Mouse (Mus musculus): ENCODE results near the gene Clic6.
A peak's percentile ranks its signal among the peaks of the same experiment; 100 is the strongest.

Clic6 gene

DNA sequence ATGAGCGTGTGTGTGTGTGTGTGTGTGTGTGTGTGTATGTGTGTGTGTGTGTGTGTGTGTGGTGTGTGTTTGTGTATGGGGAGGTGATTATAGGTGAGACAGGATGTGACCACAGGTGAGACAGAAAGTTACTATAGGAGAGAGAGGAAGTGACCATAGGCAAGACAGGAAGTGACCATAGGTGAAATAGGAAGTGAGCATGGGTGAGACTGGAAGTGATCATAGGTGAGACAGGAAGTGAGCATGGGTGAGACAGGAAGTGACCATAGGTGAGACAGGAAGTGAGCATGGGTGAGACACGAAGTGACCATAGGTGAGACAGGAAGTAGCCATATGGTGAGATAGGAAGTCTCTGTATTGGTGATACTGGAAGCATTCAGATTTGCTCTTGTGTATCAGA, 49.7 kb downstream of the Clic6 start:
- no peak for DNase-seq

DNA sequence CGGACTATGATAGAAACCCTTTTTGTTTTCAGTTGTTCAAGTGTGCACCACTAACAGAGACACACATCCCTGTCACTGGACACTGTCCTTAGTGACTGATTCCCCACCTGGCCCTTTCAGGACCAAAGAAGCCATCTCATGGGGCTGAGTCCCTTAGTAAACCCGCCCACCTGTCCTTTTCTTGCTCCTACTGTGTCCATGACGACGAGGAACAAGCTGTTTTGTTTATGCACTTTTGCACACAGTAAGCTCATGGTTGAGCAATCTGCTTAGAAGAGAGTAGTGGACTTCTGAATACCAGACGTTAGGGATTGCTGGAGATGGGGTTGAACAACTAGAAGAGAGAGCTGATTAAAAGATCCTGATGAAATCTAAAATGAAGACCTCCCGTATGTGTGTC, 52.8 kb downstream of the Clic6 start:
- DNase-seq, result no peak

- DNase-seq, result no peak
These were observed 58.7 kb downstream of the Clic6 start for GRCm38 (mm10) chr16:92544264-92544663.

GRCm38 (mm10) chr16:92548651-92549050, 63.1 kb downstream of the Clic6 start:
- DNase-seq, result no peak

GRCm38 (mm10) chr16:92551266-92552105, 66.0 kb downstream of the Clic6 start:
- DNase-seq, result no peak

- no peak for DNase-seq
These were observed 66.5 kb downstream of the Clic6 start for GRCm38 (mm10) chr16:92552106-92552382.

DNA sequence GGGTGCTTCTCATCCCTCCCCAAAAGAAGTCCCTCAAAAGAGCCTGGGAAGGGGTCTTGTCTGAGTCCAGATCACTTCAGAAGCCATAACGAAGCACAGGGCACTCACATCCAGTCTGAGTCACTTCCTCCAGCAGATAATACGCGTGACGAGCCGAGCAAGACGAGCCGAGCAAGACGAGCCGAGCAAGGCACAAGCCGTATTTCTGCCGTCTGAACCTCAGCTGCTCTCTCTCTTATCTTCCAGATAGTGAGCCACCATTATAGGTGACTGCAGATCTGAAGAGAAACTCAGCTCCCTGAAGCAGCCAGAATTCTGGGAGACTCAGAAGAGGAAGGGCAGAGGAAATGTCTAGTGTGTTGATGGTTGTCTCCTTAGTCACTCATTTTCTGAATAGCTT, 67.3 kb downstream of the Clic6 start:
- DNase-seq, result no peak

DNA sequence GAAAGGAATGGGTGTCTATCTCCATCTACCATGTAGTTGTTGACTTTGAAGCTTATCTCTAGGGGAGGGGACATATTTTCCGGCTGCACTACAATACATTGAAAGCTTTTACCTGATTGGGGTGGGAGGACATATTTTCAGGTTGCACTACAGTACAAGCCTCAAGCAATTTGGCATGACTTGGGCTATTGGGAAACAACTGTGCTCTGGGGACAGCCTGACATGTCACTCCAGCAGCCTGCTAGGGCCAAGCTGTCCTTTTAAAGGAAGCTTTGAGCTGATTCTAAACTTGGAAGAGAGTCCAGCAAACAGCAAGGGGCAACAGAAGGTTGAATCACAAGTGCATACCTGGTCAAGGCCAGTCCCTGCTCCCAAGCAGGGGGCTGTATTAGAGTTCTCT, 69.5 kb downstream of the Clic6 start:
- no peak for DNase-seq

DNA sequence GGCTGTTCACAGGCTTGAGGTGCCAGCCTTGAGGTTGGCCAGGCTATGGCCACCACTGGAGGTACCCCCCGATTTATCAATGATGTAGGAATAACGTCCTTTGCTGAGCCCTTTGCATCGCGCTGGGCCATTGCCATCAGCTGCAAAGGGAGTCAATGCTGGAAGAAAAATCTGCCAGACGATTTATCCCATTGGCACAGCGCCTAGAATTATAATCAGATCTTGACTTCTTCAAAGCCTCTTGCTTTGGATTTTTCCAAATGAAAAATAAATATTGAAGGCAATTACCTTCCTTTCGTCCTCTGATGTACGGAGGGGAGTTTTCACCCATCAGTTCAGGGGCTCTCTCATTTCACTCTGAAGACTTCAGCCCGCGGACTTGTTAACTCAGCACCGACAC, 79.8 kb downstream of the Clic6 start:
- peak; percentile 21 for DNase-seq

GRCm38 (mm10) chr16:92565708-92566107, 80.2 kb downstream of the Clic6 start:
- DNase-seq, result peak; percentile 91

DNA sequence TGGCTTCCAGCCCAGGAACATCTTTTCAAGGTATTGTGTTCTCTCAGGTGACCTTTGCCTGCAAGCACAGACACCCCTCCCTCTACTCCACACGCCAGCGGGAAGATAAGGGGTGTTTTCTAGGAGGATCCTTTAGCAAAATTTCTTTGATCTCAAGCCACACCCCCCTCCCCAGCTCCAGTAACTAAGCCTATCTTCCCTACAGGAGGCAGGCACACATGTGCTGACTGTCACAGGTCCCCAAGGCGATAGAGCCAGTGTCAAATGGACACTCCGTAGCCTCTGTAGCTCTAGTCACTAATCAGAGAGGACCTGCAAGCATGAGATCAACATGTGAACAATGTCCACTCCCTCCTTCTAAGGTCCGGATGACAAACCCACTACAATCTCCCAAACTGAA, 80.6 kb downstream of the Clic6 start:
- no peak for DNase-seq

- no peak for DNase-seq
These were observed 85.7 kb downstream of the Clic6 start for GRCm38 (mm10) chr16:92571246-92571645.

- DNase-seq, result no peak
These were observed 87.7 kb downstream of the Clic6 start for GRCm38 (mm10) chr16:92573193-92573592.

DNA sequence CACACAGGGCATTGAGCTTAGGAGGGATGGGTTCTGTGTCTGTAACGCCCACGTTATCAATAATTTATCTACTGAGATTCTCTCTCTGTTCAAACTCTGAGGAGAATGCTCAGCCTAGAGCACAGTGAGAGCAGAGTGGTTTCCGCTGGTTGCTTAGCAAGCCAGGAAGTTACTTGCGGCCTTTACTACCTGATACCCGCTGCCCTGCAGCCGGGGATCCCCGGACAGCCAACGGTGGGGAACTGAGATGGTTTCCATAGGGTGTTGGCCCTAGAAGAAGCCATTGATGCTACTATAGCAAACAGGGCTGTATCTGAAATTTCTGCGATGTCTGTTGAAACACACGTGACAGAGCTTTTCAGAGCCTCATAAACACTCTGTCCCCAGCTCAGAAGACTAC, 90.3 kb downstream of the Clic6 start:
- no peak for DNase-seq

GRCm38 (mm10) chr16:92577381-92577780, 91.8 kb downstream of the Clic6 start:
- no peak for DNase-seq

GRCm38 (mm10) chr16:92578915-92579653, 93.5 kb downstream of the Clic6 start:
- DNase-seq, result no peak

DNA sequence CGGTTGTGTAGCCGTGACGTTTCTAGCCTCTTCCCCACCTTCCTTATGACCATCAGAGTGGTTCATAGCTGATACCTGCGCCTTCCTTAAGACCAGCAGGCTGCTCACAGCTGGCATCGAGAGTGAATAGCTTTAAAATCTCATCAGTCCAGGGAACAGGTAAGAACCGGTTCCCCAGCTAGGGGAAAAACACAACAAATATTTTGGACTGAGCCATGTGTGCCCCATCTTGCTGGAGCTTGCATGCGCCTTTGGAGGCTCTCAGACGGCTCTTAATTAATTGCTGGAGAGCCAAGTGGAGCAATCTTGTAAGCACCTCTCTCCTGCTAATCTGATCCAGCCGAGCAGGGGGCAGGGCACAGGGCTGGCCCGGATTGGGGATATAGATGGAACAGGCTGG, 95.4 kb downstream of the Clic6 start:
- DNase-seq, result no peak

DNA sequence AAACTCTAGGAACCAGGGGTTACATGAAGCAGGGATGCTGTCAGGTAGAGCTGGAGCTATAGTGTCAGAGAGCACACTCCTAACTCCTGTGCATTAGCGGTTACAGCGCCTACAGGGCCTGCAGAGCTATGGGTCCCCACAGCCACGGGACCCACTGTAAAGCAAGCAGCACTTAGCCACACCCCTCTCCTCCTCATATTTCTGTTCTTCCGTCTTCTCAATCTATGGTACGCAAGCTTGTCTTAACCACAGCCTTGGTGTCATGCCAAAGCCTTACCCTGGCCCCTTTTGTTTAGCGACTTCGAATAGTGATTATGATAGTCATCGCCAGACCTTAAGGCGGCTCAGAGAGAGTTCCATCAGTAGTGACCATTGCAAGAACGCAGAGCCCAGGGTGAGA, 96.2 kb downstream of the Clic6 start:
- no peak for DNase-seq

DNA sequence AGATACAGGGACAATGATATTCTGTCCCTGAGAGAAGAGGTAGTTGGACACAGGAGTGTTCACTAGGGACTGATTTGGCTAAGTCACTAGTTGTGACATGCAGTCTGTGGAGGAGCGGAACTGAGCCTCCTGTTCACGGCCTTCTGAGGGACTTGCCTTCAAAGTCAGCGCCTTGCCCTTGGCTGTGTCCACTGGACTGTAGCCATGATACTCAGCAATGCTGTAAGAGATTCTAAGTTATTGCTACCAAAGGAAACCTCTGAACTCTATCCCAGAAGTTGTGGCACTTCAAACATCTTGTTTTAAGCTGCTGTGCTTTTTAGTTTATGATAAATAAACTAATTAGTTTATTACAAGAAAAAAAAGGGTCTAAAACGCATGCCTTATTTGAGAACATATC, 102.3 kb downstream of the Clic6 start:
- DNase-seq, result no peak

Measured in right cerebral cortex, postnatal 4 days (tissue).